Mouse (Mus musculus) naive thymus-derived CD4-positive, alpha-beta T cell, adult 2 months (primary cell): ENCODE data around the gene Ranbp6.

Experiments used
- DNase-seq: peaks from one replicate; pipeline ENCODE4 v3.0.0-alpha.2; 2011; ENCODE audit warnings: low read depth

The Ranbp6 gene

GRCm38 (mm10) chr19:29805917-29806785, 6.6 kb downstream of the Ranbp6 start, which contains the start of gene 9930021J03Rik:
Gene 9930021J03Rik (minus strand): TSS chr19:29805989.
- peak; percentile 99 for DNase-seq

- DNase-seq, result peak; percentile 76
These were observed 7.5 kb downstream of the Ranbp6 start for GRCm38 (mm10) chr19:29805101-29805916.

GRCm38 (mm10) chr19:29803946-29804345, 8.8 kb downstream of the Ranbp6 start:
- no peak for DNase-seq

GRCm38 (mm10) chr19:29797371-29797770, 15.4 kb downstream of the Ranbp6 start:
- no peak for DNase-seq

- DNase-seq, result no peak
These were observed 24.8 kb downstream of the Ranbp6 start for GRCm38 (mm10) chr19:29787997-29788396.

GRCm38 (mm10) chr19:29782914-29783313, 29.9 kb downstream of the Ranbp6 start:
- DNase-seq, result no peak
